In genomic region chr15:79875261-79875995, GRCm38 (mm10) we compare ENCODE assay signal across 26 mouse cellular contexts. TPM values are rescaled to one million over a fixed set of nuclear protein-coding genes. Genes with fewer than 3 reads are reported as not detected.
DNase-seq lines count a peak whose midpoint lies in the region; TF ChIP-seq lines count a peak whose summit lies in the region.
"Had no signal": no experiment of that assay in that cellular context is flagged by ENCODE, and none has a peak within 500 bp of the region (broad histone marks: within the 10 kb centered on the region; RNA-seq: fewer than 3 reads in every experiment).

No protein-coding gene starts in this region.

- H3K4me1 ChIP-seq in heart, adult 2 months (ENCODE audit: control insufficient read depth, insufficient read depth, low read length) = peaks cover 3% of the 10 kb centered on the region
- H3K4me1 ChIP-seq in heart, embryonic 10.5 days = peaks cover 13% of the 10 kb centered on the region
- H3K4me1 ChIP-seq in E14TG2a.4 (replicated peaks; ENCODE audit: low read depth, low read length) = peaks cover 64% of the 10 kb centered on the region

- H3K79me2 ChIP-seq in heart, adult 2 months (replicated peaks; ENCODE audit: control insufficient read depth, insufficient read depth, low read length) = no peaks in the 10 kb centered on the region

- H3K4me3 ChIP-seq in heart, adult 2 months = no peak overlapping the region
- H3K4me3 ChIP-seq in heart, embryonic 10.5 days = no peak overlapping the region
- H3K4me3 ChIP-seq in E14TG2a.4 (replicated peaks; ENCODE audit: low read length) = peak overlapping the region; percentile 48
- no peak overlapping the region for H3K4me3 ChIP-seq in layer of hippocampus, adult 2 months
- H3K4me3 ChIP-seq: embryonic facial prominence, embryonic 15.5 days; heart, embryonic 15.5 days; hindbrain, embryonic 10.5 days; left cerebral cortex, adult 2 months; limb, embryonic 13.5 days; lung, embryonic 15.5 days had no signal

- H3K9me3 ChIP-seq in heart, embryonic 10.5 days = no peaks in the 10 kb centered on the region
- H3K9me3 ChIP-seq in E14TG2a.4 (ENCODE audit: low read length) = no peaks in the 10 kb centered on the region
- H3K9me3 ChIP-seq: embryonic facial prominence, embryonic 15.5 days; G1E; heart, embryonic 15.5 days; hindbrain, embryonic 10.5 days; limb, embryonic 13.5 days; lung, embryonic 15.5 days had no signal

- no peak overlapping the region for H3K9ac ChIP-seq in heart, adult 2 months (ENCODE audit: low read depth, low read length)
- H3K9ac ChIP-seq: embryonic facial prominence, embryonic 15.5 days; heart, embryonic 15.5 days; limb, embryonic 13.5 days; liver, embryonic 14.5 days; lung, embryonic 15.5 days had no signal

- TF ChIP-seq CTCF in heart, adult 2 months (IDR thresholded peaks at IDR 0.05) = no peak
- TF ChIP-seq CTCF in E14TG2a.4 (conservative IDR thresholded peaks at IDR 0.05; ENCODE audit: low read length) = no peak
- no peak for TF ChIP-seq CTCF in layer of hippocampus, adult 2 months (conservative IDR thresholded peaks at IDR 0.05)

- DNase-seq in heart, adult 2 months = no peak
- DNase-seq in heart, embryonic 10.5 days (ENCODE audit: low spot score) = no peak
- peak; percentile 46 for DNase-seq in NIH3T3 (ENCODE audit: low read depth)
- peak; percentile 14 for DNase-seq in adrenal gland, postnatal 25 days
- DNase-seq in kidney, postnatal 36 days = no peak
- no peak for DNase-seq in layer of hippocampus, adult 2 months (ENCODE audit: low spot score in 2 of 2)
- DNase-seq: cerebellum, adult 11 months; cerebellum, postnatal 36 days; gastrocnemius, postnatal 10 days; heart, adult 11 months; kidney, adult 2 months; kidney, postnatal 10 days; lung, postnatal 4 days; right cerebral cortex, postnatal 4 days; thymus, adult 2 months had no signal

- intact Hi-C loops in heart, adult 2 months (cut with DNase I) = no loop called here

- 73% methylated on average over 18 of the region's 18 CpGs for WGBS in heart, adult 2 months
- 86% methylated on average over 18 of the region's 18 CpGs for WGBS in heart, embryonic 10.5 days

- no peaks in the 10 kb centered on the region for H3K36me3 ChIP-seq in heart, adult 2 months (ENCODE audit: control insufficient read depth, insufficient read depth, low read length)
- no peaks in the 10 kb centered on the region for H3K36me3 ChIP-seq in heart, embryonic 10.5 days
- no peaks in the 10 kb centered on the region for H3K36me3 ChIP-seq in E14TG2a.4 (ENCODE audit: insufficient read depth, low read length)
- H3K36me3 ChIP-seq: embryonic facial prominence, embryonic 15.5 days; G1E; heart, embryonic 15.5 days; hindbrain, embryonic 10.5 days; limb, embryonic 13.5 days; lung, embryonic 15.5 days had no signal

- no peak for TF ChIP-seq EP300 in heart, adult 2 months (IDR thresholded peaks at IDR 0.05; ENCODE audit: insufficient read depth, low read depth, low read length)

- no peak for TF ChIP-seq POLR2A in heart, adult 2 months (IDR thresholded peaks at IDR 0.05; ENCODE audit: insufficient read depth, low read depth, low read length)

- H3K27me3 ChIP-seq in heart, adult 2 months (ENCODE audit: control insufficient read depth, insufficient read depth, low read length) = no peaks in the 10 kb centered on the region
- H3K27me3 ChIP-seq in heart, embryonic 10.5 days (ENCODE audit: insufficient read depth, poor library complexity, severe bottlenecking) = no peaks in the 10 kb centered on the region
- H3K27me3 ChIP-seq in E14TG2a.4 (ENCODE audit: insufficient read depth, low read length) = no peaks in the 10 kb centered on the region
- H3K27me3 ChIP-seq: embryonic facial prominence, embryonic 15.5 days; heart, embryonic 15.5 days; limb, embryonic 13.5 days; lung, embryonic 15.5 days had no signal

- peak overlapping the region; percentile 31; the same call in 1 of the 2 replicates for H3K27ac ChIP-seq in heart, adult 2 months
- H3K27ac ChIP-seq in heart, embryonic 10.5 days = no peak overlapping the region
- H3K27ac ChIP-seq in layer of hippocampus, adult 2 months = no peak overlapping the region
- H3K27ac ChIP-seq: embryonic facial prominence, embryonic 15.5 days; heart, embryonic 15.5 days; hindbrain, embryonic 10.5 days; left cerebral cortex, adult 2 months; limb, embryonic 13.5 days; liver, embryonic 14.5 days; lung, embryonic 15.5 days had no signal

RNA-seq across cellular contexts. Expression of gene Apobec3, which starts 16.0 kb away (rescaled TPM):
- 1 to 10 TPM; 6.8 to 7.1 TPM for total RNA-seq in heart, adult 2 months (2021)
- polyA plus RNA-seq in heart, adult 2 months (2012; rRNA removed) = 13.9 and 16.3 TPM in 2 replicates
- polyA plus RNA-seq in heart, embryonic 10.5 days (2016; fragmentation: Nextera tagmentation; extraction: Ambion mirVana) = 9.5 and 10.2 TPM in 2 replicates
- total RNA-seq in adrenal gland, postnatal 25 days (2021) = 17.5 and 25.0 TPM in 2 replicates
- 1 to 10 TPM; 5.5 to 5.8 TPM for total RNA-seq in layer of hippocampus, adult 2 months (2021)

RNA-seq across cellular contexts. Expression of gene Cbx6, which starts 40.9 kb away (rescaled TPM):
- total RNA-seq in heart, adult 2 months (2021) = 10 to 100 TPM; 21.1 to 21.3 TPM
- 22.9 and 24.1 TPM in 2 replicates for polyA plus RNA-seq in heart, adult 2 months (2012; rRNA removed)
- polyA plus RNA-seq in heart, embryonic 10.5 days (2016; fragmentation: Nextera tagmentation; extraction: Ambion mirVana) = 18.9 and 27.1 TPM in 2 replicates
- total RNA-seq in adrenal gland, postnatal 25 days (2021) = 55.3 and 73.0 TPM in 2 replicates
- total RNA-seq in layer of hippocampus, adult 2 months (2021) = 100 to 1,000 TPM; 336 to 347 TPM

RNA-seq across cellular contexts. Expression of gene Npcd, which starts 41.4 kb away (rescaled TPM):
- under 1 TPM; 0.29 to 0.30 TPM for total RNA-seq in heart, adult 2 months (2021)
- polyA plus RNA-seq in heart, adult 2 months (2012; rRNA removed) = 0.31 TPM in 1 of 2 replicates, not detected in the other
- polyA plus RNA-seq in heart, embryonic 10.5 days (2016; fragmentation: Nextera tagmentation; extraction: Ambion mirVana) = not detected in 2 replicates
- total RNA-seq in adrenal gland, postnatal 25 days (2021) = 1.7 and 2.6 TPM in 2 replicates
- total RNA-seq in layer of hippocampus, adult 2 months (2021) = 10 to 100 TPM; 11.9 to 22.4 TPM
- total RNA-seq: G1E; monocyte, adult 5-6 weeks had no signal
- polyA plus RNA-seq: G1E; heart, embryonic 15.5 days; kidney, adult 2 months; neural tube, embryonic 11.5 days had no signal

Comparison
In these comparisons a context has a peak if more than half of its experiments do, and no peak if none do; other contexts are left out.
1. DNase-seq: peak in NIH3T3 (single experiment) and adrenal gland, postnatal 25 days (single experiment); none in heart, adult 2 months (0 of 2), heart, embryonic 10.5 days (single experiment), kidney, postnatal 36 days (0 of 2) and layer of hippocampus, adult 2 months (0 of 2).